Mouse (Mus musculus) ovary, postnatal 10 days (tissue): ENCODE measurements at regions not wholly inside any gene's neighbourhood (a gene's known extent, or its start where the extent isn't known, plus 50 kb on each side); places are given as distances from the start of the nearest gene placed in this dataset.

Source experiments
- DNase-seq: peaks from one replicate; pipeline ENCODE4 v3.0.0; 2022; ENCODE audit warnings: low spot score

GRCm38 (mm10) chr13:101824962-101825361, 56.9 kb upstream of the Pik3r1 start:
- DNase-seq, result no peak

- no peak for DNase-seq
Observed at GRCm38 (mm10) chr13:101831872-101832629, 64.0 kb upstream of the Pik3r1 start.

GRCm38 (mm10) chr13:101834546-101834945, 66.5 kb upstream of the Pik3r1 start:
- no peak for DNase-seq

GRCm38 (mm10) chr13:101836992-101837391, 69.0 kb upstream of the Pik3r1 start:
- no peak for DNase-seq

GRCm38 (mm10) chr13:101844461-101845440, 76.7 kb upstream of the Pik3r1 start:
- no peak for DNase-seq

GRCm38 (mm10) chr13:101846016-101846415, 78.0 kb upstream of the Pik3r1 start:
- DNase-seq, result no peak

- DNase-seq, result no peak
Observed at GRCm38 (mm10) chr13:101847879-101848600, 80.0 kb upstream of the Pik3r1 start.

- no peak for DNase-seq
Observed at GRCm38 (mm10) chr13:101848601-101849147, 80.7 kb upstream of the Pik3r1 start.

GRCm38 (mm10) chr13:101849416-101849815, 81.4 kb upstream of the Pik3r1 start:
- DNase-seq, result no peak

GRCm38 (mm10) chr13:101851329-101851728, 83.3 kb upstream of the Pik3r1 start:
- DNase-seq, result no peak

GRCm38 (mm10) chr13:101852960-101853359, 84.9 kb upstream of the Pik3r1 start:
- DNase-seq, result no peak

GRCm38 (mm10) chr13:101855141-101855540, 87.1 kb upstream of the Pik3r1 start:
- no peak for DNase-seq

GRCm38 (mm10) chr13:101860704-101861103, 92.7 kb upstream of the Pik3r1 start:
- no peak for DNase-seq

GRCm38 (mm10) chr13:101862011-101862410, 94.0 kb upstream of the Pik3r1 start:
- no peak for DNase-seq

- DNase-seq, result no peak
Observed at GRCm38 (mm10) chr13:101863015-101863414, 95.0 kb upstream of the Pik3r1 start.

GRCm38 (mm10) chr13:101863602-101864001, 95.6 kb upstream of the Pik3r1 start:
- no peak for DNase-seq

GRCm38 (mm10) chr13:101866843-101867242, 98.8 kb upstream of the Pik3r1 start:
- DNase-seq, result no peak

- DNase-seq, result no peak
Observed at GRCm38 (mm10) chr13:101874761-101875160, 106.7 kb upstream of the Pik3r1 start.

GRCm38 (mm10) chr13:101876069-101876468, 108.1 kb upstream of the Pik3r1 start:
- DNase-seq, result no peak

GRCm38 (mm10) chr13:101876601-101877000, 108.6 kb upstream of the Pik3r1 start:
- DNase-seq, result no peak

GRCm38 (mm10) chr13:101878168-101878567, 110.2 kb upstream of the Pik3r1 start:
- no peak for DNase-seq

GRCm38 (mm10) chr13:101879561-101880081, 111.6 kb upstream of the Pik3r1 start:
- no peak for DNase-seq
